Mouse (Mus musculus) myocyte (in vitro differentiated cells): Measurements from ENCODE around the gene Fkbp8.

Experiments used
- CEBPB ChIP-seq: IDR thresholded peaks from 2 replicates; pipeline ENCODE4 v1.6.1; 2011; ENCODE audit warnings: mild to moderate bottlenecking, moderate library complexity; ENCODE audit not compliant: poor library complexity, insufficient read depth, severe bottlenecking
- E2F4 ChIP-seq: IDR thresholded peaks from one replicate; pipeline ENCODE4 v1.6.1; 2011; ENCODE audit warnings: mild to moderate bottlenecking, control low read depth, moderate library complexity; ENCODE audit not compliant: insufficient read depth
- MYOD1 ChIP-seq, 3 experiments: IDR thresholded peaks; one replicate each; pipeline ENCODE4 v1.6.1; 2011; ENCODE audit warnings: control low read depth in 2 of 3, low read depth in 2 of 3, mild to moderate bottlenecking in 2 of 3, moderate library complexity in 1 of 3; ENCODE audit not compliant: insufficient read length in 2 of 3, control insufficient read depth in 1 of 3
- POLR2A ChIP-seq: IDR thresholded peaks from one replicate; pipeline ENCODE4 v1.6.1; 2011; ENCODE audit warnings: low read depth, mild to moderate bottlenecking, control low read depth, moderate library complexity; ENCODE audit not compliant: insufficient read length
- TCF12 ChIP-seq: IDR thresholded peaks from one replicate; pipeline ENCODE4 v1.6.1; 2011; ENCODE audit warnings: mild to moderate bottlenecking, control low read depth; ENCODE audit not compliant: poor library complexity, insufficient read depth, severe bottlenecking
- USF1 ChIP-seq: IDR thresholded peaks from one replicate; pipeline ENCODE4 v1.6.1; 2011; ENCODE audit warnings: low read depth, mild to moderate bottlenecking, control low read depth, moderate library complexity

- TF ChIP-seq POLR2A = no peak
- TF ChIP-seq E2F4 = no peak
- TF ChIP-seq TCF12 = no peak
- TF ChIP-seq CEBPB = no peak
- no peak for TF ChIP-seq MYOD1 (IDR thresholded peaks at IDR 0.05; ENCODE audit: control insufficient read depth in 1 of 3, insufficient read length in 2 of 3, low read depth in 2 of 3)
- no peak for TF ChIP-seq USF1
These were observed 47.4 kb downstream of the Fkbp8 start for GRCm38 (mm10) chr8:70574915-70575314.
